Mouse (Mus musculus): ENCODE results near the gene Adora1.

Adora1 gene

DNA sequence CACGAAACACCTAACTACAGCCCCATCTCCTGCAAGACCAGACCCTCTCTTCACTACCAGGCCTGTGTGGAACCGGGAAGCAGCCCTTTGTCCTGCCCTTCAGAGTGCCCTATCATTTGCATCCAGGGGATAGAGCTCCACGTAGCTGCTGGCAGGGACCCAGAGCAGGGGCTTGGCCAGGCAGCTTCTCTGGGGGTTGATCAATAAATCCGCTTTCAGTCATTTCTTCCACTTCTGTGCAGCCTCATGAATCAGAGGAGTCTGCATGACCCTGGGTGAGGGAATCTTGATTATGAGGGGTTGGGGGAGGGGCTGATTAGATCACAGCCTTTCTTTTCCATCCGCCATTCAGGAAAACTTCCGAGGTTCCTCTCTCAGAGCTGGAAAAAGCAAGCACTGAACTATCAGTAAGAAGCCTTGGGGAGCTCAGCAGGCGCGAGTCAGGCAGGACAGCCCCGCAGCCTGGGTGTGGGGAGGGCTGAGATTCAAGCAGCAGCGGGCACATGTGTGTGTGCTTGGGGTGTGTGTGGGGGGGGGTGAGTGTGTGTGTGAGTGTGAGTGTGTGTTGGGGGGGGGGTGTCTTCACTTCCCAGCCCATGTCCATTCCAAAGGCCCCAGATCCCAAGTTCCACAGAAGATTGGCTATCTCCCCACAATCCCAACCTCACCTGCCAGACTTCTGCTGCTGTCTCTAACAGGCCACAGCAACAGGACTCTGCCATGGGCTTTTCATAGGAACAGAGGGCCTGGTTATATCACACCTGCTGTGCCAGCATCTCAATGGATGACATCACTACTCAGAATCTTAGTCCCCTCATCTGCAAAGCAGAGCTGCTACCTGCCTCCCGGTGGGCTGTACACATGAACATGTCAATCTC, 19.2 kb downstream of the Adora1 start:
- DNase-seq (ENCODE audit: low spot score), result no peak

DNA sequence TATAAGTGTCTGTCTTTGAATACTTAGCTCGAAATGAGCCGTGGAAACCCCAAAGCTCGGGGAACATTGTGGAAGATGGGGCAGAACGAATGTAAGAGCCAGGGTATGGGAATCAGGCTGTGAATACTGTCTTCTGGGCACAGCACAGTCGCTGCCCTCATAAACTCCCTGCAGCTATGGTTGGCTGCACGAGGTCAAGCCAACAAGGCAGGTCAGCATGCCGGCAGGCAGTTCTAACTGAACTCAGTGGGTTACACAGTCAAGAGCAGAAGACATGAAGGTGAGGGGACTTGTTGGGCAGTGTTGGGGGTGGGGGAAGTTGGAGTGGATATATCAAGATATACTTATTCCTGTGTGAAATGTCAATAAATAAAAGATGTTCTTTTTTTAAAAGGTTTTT, 20.2 kb downstream of the Adora1 start:
- DNase-seq (ENCODE audit: low spot score), result no peak

DNA sequence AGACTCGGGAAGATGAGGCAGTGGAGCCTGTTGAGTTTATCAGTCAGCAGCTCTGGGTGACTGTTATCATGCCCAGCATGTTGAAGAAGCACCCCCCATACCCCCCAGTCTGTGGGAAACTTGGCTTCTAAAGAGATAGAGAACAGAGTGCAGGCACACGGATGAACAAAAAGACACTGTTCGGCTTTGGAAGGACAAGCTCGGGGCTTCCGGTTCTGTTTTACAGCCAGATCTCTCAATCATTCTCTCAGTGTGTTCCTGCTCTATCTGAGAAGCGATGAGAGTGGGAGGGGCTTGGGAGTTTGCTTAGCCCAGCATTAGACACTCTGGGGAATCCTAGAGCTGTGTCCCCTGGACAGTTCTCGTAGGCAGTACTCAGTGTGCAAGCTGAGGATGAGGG, 21.8 kb downstream of the Adora1 start:
- no peak for DNase-seq (ENCODE audit: low spot score)

DNA sequence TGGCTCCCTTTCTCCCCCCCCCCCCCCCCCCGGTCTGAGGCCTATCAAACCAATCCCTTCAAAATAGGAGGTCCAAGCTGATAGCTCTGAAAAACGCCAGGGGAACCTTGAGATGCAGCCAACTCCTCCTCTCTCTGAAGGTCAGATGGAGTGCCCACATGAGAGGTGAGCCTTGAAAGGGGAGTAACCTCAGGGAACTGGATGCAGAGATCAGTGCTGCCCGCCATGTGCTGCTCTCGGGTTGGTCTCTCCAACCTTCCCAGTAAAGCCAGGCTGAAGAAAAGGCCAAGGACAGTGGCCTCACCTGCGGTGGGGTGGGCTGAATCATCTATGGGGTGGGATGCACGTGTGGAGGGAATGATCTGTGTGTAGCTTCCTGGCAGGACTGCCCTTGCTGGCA, 22.9 kb downstream of the Adora1 start:
- DNase-seq (ENCODE audit: low spot score), result no peak

DNA sequence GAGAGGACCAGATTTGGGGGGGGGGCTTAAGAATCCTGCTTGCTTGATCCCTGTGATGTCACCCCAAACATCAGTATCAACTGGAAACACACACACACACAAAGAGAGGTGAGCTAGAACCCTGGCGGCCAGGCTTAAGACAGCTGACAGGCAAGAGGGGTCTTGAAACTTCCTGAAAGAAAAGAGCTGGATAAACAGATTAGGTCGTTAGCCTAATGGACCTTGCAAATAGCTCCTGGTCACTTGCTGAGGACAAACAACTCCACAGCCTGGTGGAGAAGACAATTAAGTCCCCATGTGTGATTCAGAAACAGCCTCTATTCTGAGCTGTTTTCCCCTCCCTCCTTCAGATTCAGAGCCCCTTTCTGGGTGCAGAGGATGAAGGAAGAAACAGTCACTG, 23.6 kb downstream of the Adora1 start:
- no peak for DNase-seq (ENCODE audit: low spot score)

DNA sequence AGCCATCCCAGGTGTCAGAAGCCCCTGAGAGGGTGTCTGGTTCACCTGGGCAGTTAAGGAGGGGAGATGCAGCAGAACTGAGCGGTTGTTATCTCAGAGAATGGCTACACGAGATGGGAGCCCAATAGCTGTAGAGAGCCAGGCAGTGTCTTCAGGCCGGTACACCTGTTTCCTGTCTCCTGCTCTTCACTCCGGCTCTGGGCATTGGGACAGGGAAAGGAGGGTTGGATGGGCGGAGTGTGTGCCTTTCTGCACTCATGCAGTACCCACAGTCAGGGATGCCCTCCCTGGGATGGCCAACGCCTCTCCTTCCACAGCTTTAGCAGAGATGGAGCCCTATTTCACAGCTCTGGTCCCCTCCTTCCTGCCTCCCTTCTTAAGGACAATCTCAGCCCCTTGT, 24.2 kb downstream of the Adora1 start:
- no peak for DNase-seq (ENCODE audit: low spot score)

DNA sequence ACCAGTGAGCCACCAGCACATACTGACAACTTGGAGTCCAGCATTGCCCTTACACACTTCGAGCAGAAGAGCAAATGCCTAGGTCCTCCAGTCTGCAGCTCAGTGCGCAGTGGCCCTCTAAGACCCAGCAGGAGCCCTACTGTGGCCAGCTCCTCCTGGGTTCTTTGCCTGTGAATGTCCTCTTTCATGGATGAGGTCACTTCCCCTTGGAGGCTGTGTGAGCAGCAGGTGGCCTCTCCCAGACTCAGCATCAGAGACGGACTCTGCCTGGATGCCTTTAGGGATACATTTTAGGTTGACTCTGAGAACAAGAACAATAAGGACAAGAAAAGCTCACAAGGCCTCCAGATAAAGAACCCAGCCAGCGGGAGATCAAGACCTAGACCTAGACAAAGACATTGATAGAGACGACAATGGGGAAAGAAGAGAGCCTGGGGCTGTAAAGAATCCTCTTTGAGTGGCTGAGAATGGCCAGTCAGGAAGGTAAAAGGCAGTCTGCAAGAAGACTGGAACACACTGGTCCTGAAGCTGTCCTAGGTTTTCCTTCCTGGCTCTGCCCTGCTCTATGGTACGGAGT, 25.0 kb downstream of the Adora1 start:
- no peak for DNase-seq (ENCODE audit: low spot score)

DNA sequence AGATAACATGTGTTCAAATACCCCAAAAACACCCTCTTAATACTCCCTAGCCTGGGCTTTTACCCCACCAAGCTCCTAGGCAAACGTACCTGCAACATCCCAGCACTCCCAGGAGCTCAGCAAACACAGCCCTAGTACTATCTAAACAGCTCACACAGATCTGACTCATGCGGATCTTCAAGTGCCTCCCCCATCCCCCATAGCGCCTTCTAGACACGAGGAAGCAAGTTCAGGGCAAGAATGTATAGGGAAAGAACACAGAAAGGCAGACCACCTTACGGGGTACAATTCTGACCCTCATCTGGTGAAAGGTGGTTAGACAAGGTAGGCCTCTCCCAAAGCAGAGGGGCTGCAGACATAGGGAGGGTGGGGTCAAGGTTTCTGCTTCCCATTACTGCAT, 29.1 kb downstream of the Adora1 start:
- DNase-seq (ENCODE audit: low spot score), result no peak

DNA sequence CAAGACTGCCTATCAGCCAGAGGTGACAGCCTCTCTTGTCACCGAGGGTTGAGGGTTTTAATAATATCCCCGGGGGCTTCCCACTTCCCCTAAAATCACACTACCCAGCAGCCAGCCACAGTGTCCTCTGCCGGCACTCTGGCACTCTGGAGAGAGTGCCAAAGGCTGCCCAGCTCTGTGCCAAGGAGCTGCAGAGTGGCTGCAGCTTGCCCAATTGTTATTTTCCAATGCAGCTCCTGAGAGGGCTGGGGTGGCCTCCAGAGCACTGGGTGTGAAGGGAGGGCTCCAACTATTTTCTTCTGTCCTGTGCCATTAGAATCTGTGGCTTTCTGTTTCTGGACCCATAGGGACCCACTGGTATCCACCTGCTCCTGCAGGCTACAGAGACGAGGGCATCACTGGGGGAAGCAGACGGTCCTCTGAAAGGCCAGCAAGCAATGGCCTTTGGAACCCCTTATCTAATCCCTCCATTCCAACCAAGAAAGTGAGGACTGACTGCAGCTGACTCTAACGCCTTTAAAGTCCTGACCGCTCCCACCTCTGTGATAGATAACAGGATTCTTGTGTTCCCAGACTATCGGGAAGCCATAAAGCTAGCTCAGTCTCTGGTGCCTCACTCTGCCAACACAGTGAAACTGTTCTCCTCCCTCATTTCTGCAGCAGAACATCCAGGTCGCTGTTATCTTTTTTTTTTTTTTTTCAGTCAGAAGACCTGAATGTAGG, 29.8 kb downstream of the Adora1 start:
- DNase-seq (ENCODE audit: low spot score), result no peak

DNA sequence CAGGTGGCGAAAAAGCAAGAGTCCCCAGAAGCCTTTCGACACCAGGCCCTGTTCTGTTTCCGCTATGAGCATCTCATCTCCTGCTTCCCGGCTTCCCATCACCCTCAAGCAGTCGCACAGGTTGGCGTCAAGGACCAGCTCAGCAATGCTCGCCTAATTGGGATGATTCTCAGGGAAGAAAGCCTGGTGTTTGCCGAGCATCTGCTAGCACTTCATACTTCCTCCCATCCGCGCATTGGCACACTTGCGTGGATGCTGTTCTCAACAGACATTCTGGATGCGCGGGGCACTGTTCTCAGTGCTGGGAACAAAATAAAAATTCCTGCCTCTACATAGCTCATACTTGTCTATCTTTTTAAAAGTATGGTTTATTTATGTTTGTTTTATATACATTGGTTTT, 31.0 kb downstream of the Adora1 start:
- DNase-seq (ENCODE audit: low spot score), result no peak

DNA sequence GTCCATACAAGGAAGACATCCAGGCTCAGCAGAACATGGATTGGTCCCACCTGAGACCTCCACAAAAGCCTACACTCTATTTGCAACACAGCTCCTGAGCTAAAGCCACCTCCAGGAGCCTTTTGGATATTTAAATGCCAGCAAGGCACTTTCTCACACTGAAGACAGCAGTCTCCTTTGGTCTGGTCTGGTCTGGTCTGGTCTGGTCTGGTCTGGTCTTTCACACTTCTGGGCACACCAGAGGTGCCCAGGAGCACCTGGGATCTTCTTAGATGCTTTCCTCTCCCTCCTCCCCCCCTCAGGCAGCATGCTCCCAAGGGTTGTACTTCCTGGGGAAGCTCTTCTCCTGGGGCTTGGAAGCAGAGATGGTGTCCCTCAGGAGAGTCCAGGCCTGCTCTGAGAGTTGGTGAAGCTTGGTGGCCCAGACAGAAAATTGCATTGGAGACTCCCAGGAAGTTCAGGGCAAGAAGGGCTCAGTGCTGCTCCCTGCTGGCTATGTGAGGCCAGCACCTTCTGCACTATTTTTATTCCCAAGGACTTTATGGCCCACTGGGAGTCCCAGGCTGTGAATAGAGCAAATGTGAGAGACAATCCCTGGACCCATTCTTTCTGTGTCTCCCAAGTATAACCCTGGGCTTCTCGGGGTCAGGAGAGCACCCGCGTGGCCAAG, 33.3 kb downstream of the Adora1 start:
- peak; percentile 74 for DNase-seq (ENCODE audit: low spot score)

DNA sequence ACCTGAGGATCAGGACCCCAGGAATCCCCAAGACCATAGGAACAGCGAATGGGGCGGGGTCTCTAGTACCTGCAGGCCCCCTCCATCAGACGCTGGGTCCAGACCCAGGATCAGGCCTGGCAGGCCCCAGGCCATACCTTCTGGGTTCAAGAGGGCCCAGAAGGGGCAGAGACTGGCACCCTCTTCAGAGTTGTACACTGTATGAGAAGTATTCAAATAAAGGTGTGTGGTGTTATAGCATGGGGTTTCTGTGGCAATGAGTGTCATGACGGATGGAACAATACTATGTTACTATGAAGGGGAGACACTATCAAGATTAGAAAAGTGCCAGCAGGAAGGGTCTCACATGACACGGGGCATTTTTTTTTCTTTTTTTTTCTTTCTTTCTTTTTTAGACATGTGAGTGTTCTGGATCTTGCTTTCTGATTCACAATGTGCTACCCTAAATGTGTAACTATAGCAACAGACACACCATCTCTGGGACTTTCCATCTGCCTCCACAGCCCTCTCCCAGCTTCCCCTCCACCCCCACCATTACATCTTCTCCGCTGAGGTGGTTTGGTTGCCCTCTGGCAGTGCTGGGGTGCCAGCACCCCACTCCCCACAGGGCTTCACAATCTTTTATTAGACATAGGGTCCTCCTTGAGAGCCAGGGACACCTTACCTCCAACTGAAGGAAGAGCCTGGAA, 34.1 kb downstream of the Adora1 start:
- no peak for DNase-seq (ENCODE audit: low spot score)

DNA sequence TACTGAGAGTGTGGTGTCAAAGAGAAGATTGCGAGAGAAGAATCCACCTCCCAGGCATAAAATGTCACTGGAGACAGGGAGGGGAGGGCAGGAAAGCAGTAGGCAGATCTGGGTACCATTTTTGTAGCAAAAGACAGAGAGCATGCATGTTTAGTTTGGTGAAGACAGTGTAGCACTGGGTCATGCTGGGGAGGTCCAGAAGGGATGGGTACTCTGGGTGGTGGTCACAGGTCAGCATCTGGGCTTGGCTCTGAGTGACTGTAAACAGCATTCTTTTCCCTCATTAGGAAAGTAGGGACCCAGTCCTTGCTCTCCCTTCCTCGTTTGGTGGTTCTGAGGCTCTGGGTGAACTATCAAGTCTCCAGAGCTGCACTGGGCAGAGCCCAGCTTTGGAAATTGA, 34.8 kb downstream of the Adora1 start:
- DNase-seq (ENCODE audit: low spot score), result no peak

DNA sequence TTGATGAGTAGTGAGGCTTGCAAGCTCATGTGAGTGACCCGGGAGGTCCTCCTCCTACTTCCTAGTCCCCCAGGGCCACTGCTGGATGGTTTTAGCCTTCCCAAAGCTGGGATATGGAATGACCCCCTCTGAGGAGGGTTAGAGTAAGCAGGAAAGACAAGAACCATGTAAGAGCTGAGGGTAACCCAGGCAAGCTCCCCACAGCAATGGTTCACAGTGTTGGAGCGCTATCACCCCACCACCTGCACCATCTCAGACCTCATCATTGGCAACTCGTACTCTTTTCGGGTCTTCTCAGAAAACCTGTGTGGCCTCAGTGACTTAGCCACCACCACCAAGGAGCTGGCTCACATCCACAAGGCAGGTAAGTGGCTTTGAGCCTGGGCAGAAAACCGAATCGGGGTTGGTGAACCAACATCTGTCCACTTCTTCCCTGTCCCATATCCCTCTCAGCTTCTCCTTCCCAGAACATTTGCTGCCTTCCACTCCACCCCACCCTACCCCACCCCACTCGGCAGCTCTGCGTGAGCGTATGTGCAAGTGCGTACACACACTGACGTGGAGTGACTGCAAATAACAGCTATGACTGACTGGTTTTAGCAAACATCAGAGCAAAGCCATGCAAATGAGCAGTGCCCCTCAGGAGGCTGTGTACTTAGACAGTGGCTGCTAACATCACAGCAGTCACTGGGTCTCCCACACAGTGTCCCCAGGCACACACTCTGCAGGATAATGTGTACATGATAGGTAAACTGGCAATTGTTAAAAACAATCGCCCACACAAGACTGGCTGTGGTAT, 36.8 kb downstream of the Adora1 start:
- no peak for DNase-seq (ENCODE audit: low spot score)

DNA sequence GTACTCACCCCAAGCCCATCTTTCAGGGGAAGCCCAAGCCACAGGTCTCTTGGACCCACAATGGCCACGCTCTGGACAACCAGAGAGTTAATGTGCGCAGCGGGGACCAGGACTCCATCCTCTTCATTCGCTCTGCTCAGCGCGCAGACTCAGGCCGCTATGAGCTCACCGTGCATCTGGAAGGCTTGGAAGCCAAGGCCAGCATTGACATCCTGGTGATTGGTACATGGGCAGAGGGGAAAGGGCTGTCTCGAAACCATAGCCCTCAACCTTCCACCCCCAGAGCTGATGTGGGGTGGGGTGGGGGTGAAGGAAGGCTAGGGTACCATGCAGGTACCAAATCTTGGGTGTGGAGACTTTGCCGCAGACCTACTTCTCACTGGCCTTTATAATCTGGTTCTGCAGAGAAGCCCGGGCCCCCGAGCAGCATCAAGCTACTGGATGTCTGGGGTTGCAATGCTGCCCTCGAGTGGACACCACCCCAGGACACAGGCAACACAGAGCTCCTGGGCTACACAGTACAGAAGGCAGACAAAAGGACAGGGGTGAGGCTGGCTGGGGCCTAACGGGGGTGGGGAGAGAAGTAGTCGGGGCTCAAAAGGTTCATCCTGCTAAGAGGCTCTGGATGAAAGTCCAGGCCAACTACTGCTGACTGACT, 37.8 kb downstream of the Adora1 start:
- no peak for DNase-seq (ENCODE audit: low spot score)

DNA sequence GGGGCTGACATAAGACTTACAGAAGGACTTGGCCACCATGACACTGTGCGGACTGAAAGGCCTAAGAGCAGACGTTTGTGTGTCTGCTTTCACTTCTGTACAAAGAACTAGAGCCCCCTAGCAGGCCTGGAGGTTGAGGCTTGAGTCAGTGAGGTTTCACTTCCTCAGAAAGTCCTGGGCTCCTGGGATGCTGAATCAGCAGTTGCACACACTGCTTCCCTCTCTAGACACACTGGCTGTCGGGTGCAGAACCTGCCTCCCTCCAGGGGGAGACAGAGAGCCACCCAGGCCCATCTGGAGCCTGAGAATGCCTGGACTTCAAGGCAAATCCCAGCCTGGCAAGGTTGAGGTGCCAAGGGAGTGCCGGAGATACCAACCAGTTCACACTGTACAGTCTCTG, 38.8 kb downstream of the Adora1 start:
- peak; percentile 27 for DNase-seq (ENCODE audit: low spot score)

DNA sequence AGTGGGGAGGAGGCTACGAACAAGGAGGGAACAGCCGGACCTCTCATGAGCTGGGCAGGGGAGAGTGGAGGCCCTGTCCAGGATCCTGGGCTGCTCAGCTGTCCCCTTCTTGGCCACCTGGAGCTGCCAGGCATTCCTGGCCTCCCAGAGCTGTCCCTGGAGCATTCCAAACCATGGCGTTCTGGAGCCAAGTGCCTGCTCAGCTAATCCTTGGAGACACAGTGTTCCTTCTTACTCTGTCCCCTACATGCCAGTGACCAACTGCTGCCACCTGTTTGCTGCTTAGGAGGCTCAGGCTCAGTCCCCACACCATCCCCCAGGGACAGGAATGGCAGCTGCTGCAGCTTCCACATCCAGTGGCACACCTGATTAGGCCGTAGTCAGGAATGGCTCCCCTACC, 39.3 kb downstream of the Adora1 start:
- no peak for DNase-seq (ENCODE audit: low spot score)

DNA sequence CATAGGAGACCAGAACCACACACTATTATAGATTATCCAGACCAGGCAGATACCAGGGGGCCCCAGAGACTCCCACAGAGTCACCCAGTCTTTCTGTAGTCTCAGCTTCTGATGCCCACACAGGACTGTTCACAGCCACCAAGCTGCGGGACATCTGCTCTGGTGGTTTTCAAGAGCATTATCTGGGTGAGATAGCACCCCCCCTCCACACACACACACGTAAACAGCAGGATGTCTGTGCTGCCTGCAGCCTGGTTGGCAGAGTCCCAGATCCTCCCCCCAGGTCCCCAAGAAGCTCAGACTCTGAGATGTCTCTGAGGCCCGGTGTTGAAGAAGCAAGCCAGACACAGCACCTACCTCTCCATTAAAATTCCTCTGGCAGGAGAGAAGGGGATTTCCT, 39.7 kb downstream of the Adora1 start:
- DNase-seq (ENCODE audit: low spot score), result no peak

DNA sequence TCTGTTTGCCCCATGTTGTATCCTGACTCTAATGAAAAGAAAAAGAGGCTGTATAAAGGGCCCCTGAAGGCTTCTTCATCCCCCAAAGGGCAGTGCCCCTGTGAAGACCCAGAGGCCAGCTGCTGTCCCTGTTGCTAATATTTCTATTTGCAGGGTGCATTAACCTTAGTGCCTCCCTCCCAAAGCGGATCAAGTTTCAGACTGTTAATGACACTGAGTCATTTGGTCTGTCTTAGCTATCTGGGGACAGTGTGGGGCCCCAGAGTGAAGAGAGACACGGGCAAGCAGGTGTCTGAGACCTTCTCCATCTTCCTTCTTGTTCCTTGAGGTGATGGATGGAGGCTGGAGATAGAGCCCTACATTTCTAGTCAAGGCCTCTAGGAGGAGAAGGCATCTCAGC, 40.1 kb downstream of the Adora1 start:
- DNase-seq (ENCODE audit: low spot score), result peak; percentile 31

DNA sequence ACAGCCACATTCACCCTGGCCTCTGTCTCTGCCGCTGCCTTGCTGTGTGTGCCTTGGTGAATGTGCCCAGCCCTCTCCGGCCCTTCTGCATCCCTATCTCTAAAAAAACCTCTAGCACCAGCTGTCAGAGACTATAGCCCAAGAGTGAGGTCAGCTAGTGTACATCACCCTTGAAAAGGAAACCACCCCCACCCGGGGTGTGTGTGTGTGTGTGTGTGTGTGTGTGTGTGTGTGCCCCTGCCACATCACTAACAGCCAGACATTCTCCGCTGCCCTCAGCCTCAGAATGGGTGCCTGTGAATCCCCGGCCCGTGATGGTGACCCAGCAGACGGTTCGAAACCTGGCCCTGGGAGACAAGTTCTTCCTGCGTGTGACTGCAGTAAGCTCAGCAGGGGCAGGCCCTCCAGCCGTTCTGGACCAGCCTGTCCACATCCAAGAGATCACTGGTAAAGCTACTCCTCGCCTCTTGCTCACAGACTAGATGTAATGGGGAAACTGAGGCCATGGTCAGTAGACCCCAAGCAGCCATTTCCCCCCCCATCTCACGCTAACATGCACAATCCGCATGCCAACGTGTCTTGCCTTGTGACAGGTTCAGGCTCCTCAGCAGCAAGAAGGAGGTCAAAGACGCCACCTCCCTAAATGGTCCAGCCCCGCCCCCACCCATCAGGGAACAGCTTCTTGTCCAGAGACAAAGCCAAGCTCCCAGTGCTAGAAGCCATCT, 40.8 kb downstream of the Adora1 start:
- no peak for DNase-seq (ENCODE audit: low spot score)

Measured in embryo, embryonic 10 days (tissue).